In genomic region chr12:70251210-70251884, GRCm38 (mm10) we compare ENCODE assay signal across 18 mouse cellular contexts. TPM values are rescaled to one million over a fixed set of nuclear protein-coding genes. Genes with fewer than 3 reads are reported as not detected.
A peak's percentile ranks its signal among the peaks of the same experiment; 100 is the strongest.
DNase-seq lines count a peak whose midpoint lies in the region; ATAC-seq and TF ChIP-seq lines count a peak whose summit lies in the region.
"Had no signal": no experiment of that assay in that cellular context is flagged by ENCODE, and none has a peak within 500 bp of the region (broad histone marks: within the 10 kb centered on the region; RNA-seq: fewer than 3 reads in every experiment).

No protein-coding gene starts in this region.

- H3K9me3 ChIP-seq in hindbrain, embryonic 10.5 days, result no peaks in the 10 kb centered on the region
- H3K9me3 ChIP-seq in hindbrain, embryonic 11.5 days (ENCODE audit: control insufficient read depth, low read length), result no peaks in the 10 kb centered on the region
- H3K9me3 ChIP-seq in midbrain, embryonic 13.5 days, result no peaks in the 10 kb centered on the region
- no peaks in the 10 kb centered on the region for H3K9me3 ChIP-seq in midbrain, postnatal 0 days (ENCODE audit: low read length)
- H3K9me3 ChIP-seq: hindbrain, embryonic 15.5 days; limb, embryonic 12.5 days had no signal

- 76% methylated on average over 15 of the region's 15 CpGs for WGBS in hindbrain, embryonic 10.5 days
- WGBS in hindbrain, embryonic 11.5 days, result 85% methylated on average over 15 of the region's 15 CpGs
- WGBS in midbrain, embryonic 13.5 days, result 81% methylated on average over 15 of the region's 15 CpGs
- 74% methylated on average over 15 of the region's 15 CpGs for WGBS in midbrain, postnatal 0 days

- ATAC-seq in hindbrain, embryonic 11.5 days (ENCODE audit: low FRiP score), result no peak
- ATAC-seq in midbrain, embryonic 13.5 days, result no peak
- ATAC-seq in midbrain, postnatal 0 days (ENCODE audit: low FRiP score), result no peak; the same call in 1 of the 2 replicates
- ATAC-seq in granulocyte monocyte progenitor cell, adult 5-6 weeks (replicated peaks; ENCODE audit: poor library complexity, severe bottlenecking), result peak; percentile 92
- ATAC-seq in neutrophil, adult 5-6 weeks (ENCODE audit: extremely low read depth, insufficient number of reproducible peaks, low FRiP score, poor library complexity, severe bottlenecking), result peak; percentile 76
- ATAC-seq: forebrain, embryonic 14.5 days; intestine, embryonic 16.5 days had no signal

- DNase-seq in hindbrain, embryonic 10.5 days (ENCODE audit: low spot score), result no peak
- no peak for DNase-seq in hindbrain, embryonic 11.5 days (ENCODE audit: low spot score)
- DNase-seq in midbrain, postnatal 0 days (ENCODE audit: low spot score), result no peak
- DNase-seq in adrenal gland, adult 18-20 months (ENCODE audit: low spot score in 2 of 2), result no peak
- DNase-seq: cerebellum, postnatal 10 days; embryo, embryonic 11 days; layer of hippocampus, adult 9-11 months had no signal

- H3K4me3 ChIP-seq in hindbrain, embryonic 10.5 days, result no peak overlapping the region
- no peak overlapping the region for H3K4me3 ChIP-seq in hindbrain, embryonic 11.5 days (ENCODE audit: low read depth, low read length)
- H3K4me3 ChIP-seq in midbrain, embryonic 13.5 days (replicated peaks), result no peak overlapping the region
- no peak overlapping the region for H3K4me3 ChIP-seq in midbrain, postnatal 0 days (ENCODE audit: low read depth, low read length)
- H3K4me3 ChIP-seq: hindbrain, embryonic 15.5 days; limb, embryonic 12.5 days; myocyte had no signal

- H3K4me2 ChIP-seq in hindbrain, embryonic 11.5 days (replicated peaks; ENCODE audit: low read depth, low read length), result no peak overlapping the region
- no peak overlapping the region for H3K4me2 ChIP-seq in midbrain, embryonic 13.5 days (replicated peaks)
- no peak overlapping the region for H3K4me2 ChIP-seq in midbrain, postnatal 0 days (ENCODE audit: low read depth, low read length, poor library complexity, severe bottlenecking)
- H3K4me2 ChIP-seq: hindbrain, embryonic 15.5 days; limb, embryonic 12.5 days had no signal

- H3K4me1 ChIP-seq in hindbrain, embryonic 10.5 days (replicated peaks), result peaks cover 49% of the 10 kb centered on the region
- no peaks in the 10 kb centered on the region for H3K4me1 ChIP-seq in hindbrain, embryonic 11.5 days (replicated peaks; ENCODE audit: control insufficient read depth, insufficient read depth, low read length)
- H3K4me1 ChIP-seq in midbrain, embryonic 13.5 days (replicated peaks), result peaks cover 45% of the 10 kb centered on the region
- no peaks in the 10 kb centered on the region for H3K4me1 ChIP-seq in midbrain, postnatal 0 days (ENCODE audit: insufficient read depth, low read length)

- TF ChIP-seq CTCF in midbrain, postnatal 0 days (IDR thresholded peaks at IDR 0.05), result no peak

- no peak overlapping the region for H3K9ac ChIP-seq in hindbrain, embryonic 11.5 days (ENCODE audit: low read depth, low read length)
- H3K9ac ChIP-seq in midbrain, embryonic 13.5 days (replicated peaks), result no peak overlapping the region
- no peak overlapping the region for H3K9ac ChIP-seq in midbrain, postnatal 0 days (replicated peaks; ENCODE audit: low read length, poor library complexity, severe bottlenecking)
- H3K9ac ChIP-seq: hindbrain, embryonic 15.5 days; limb, embryonic 12.5 days; liver, embryonic 14.5 days had no signal

- no peaks in the 10 kb centered on the region for H3K27me3 ChIP-seq in hindbrain, embryonic 10.5 days (ENCODE audit: insufficient read depth, poor library complexity, severe bottlenecking)
- H3K27me3 ChIP-seq in hindbrain, embryonic 11.5 days (ENCODE audit: control insufficient read depth, insufficient read depth, low read length), result no peaks in the 10 kb centered on the region
- no peaks in the 10 kb centered on the region for H3K27me3 ChIP-seq in midbrain, embryonic 13.5 days
- H3K27me3 ChIP-seq in midbrain, postnatal 0 days (ENCODE audit: insufficient read depth, low read length), result no peaks in the 10 kb centered on the region
- H3K27me3 ChIP-seq: hindbrain, embryonic 15.5 days had no signal

- H3K27ac ChIP-seq in hindbrain, embryonic 10.5 days, result peak overlapping the region; percentile 41; the same call in 1 of the 2 replicates
- H3K27ac ChIP-seq in hindbrain, embryonic 11.5 days (ENCODE audit: low read depth, low read length), result no peak overlapping the region
- H3K27ac ChIP-seq in midbrain, embryonic 13.5 days, result 0 out of 2 replicates have a peak overlapping the region, but pooled peaks have one; percentile 30
- no peak overlapping the region for H3K27ac ChIP-seq in midbrain, postnatal 0 days (ENCODE audit: low read depth, low read length)
- H3K27ac ChIP-seq: hindbrain, embryonic 15.5 days; limb, embryonic 12.5 days; liver, embryonic 14.5 days; macrophage had no signal

- H3K36me3 ChIP-seq in hindbrain, embryonic 10.5 days, result peaks cover 7% of the 10 kb centered on the region; the same call in 1 of the 2 replicates
- no peaks in the 10 kb centered on the region for H3K36me3 ChIP-seq in hindbrain, embryonic 11.5 days (ENCODE audit: control insufficient read depth, insufficient read depth, low read length)
- 0 out of 2 replicates have a peak, but pooled peaks cover 2% of the 10 kb centered on the region for H3K36me3 ChIP-seq in midbrain, embryonic 13.5 days
- H3K36me3 ChIP-seq in midbrain, postnatal 0 days (ENCODE audit: insufficient read depth, low read length), result peaks cover 3% of the 10 kb centered on the region; the same call in 1 of the 2 replicates
- H3K36me3 ChIP-seq: hindbrain, embryonic 15.5 days; limb, embryonic 12.5 days had no signal

RNA-seq across cellular contexts. Expression of gene Pygl, which starts 20.1 kb away (rescaled TPM):
- 9.3 and 10.0 TPM in 2 replicates for polyA plus RNA-seq in hindbrain, embryonic 10.5 days (2016; fragmentation: Nextera tagmentation; extraction: Ambion mirVana)
- polyA plus RNA-seq in hindbrain, embryonic 11.5 days (2014; fragmentation: Nextera tagmentation; extraction: Ambion mirVana), result 6.6 and 6.8 TPM in 2 replicates
- polyA plus RNA-seq in midbrain, embryonic 13.5 days (2015; fragmentation: Nextera tagmentation; extraction: Ambion mirVana), result 5.4 and 8.2 TPM in 2 replicates
- 10.7 and 12.4 TPM in 2 replicates for total RNA-seq in midbrain, postnatal 0 days (2014; rRNA removed)
- polyA plus RNA-seq in midbrain, postnatal 0 days (2015; fragmentation: Nextera tagmentation; extraction: Ambion mirVana), result 8.9 TPM in 2 replicates
- 54.6 and 74.4 TPM in 2 replicates for total RNA-seq in granulocyte monocyte progenitor cell, adult 5-6 weeks (2014; fragmentation: Nextera tagmentation)
- total RNA-seq in granulocyte monocyte progenitor cell, adult 5-6 weeks (2017), result 119 and 127 TPM in 2 replicates
- total RNA-seq in neutrophil, adult 5-6 weeks (2017), result 645 and 700 TPM in 2 replicates
- 100 to 1,000 TPM; 140 to 317 TPM for total RNA-seq in adrenal gland, adult 18-20 months (2021)
- polyA plus RNA-seq: C2C12 had no signal

Comparison
In these comparisons a context has a peak if more than half of its experiments do, and no peak if none do; other contexts are left out.
1. H3K27ac ChIP-seq: peak in hindbrain, embryonic 10.5 days (single experiment) and midbrain, embryonic 13.5 days (single experiment); none in hindbrain, embryonic 11.5 days (single experiment) and midbrain, postnatal 0 days (single experiment).
2. ATAC-seq: peak in granulocyte monocyte progenitor cell, adult 5-6 weeks (single experiment) and neutrophil, adult 5-6 weeks (single experiment); none in hindbrain, embryonic 11.5 days (single experiment), midbrain, embryonic 13.5 days (single experiment) and midbrain, postnatal 0 days (single experiment).